Mouse (Mus musculus): Measurements from ENCODE around the gene Tmc7. TPM values are rescaled to one million over a fixed set of nuclear protein-coding genes. Genes with fewer than 3 reads are reported as not detected.

Tmc7 gene
- polyA plus RNA-seq, 1 experiment from 2014 or later = 2.3 TPM

- peaks cover 10% of the 10 kb centered on the region; the same call in 1 of the 2 replicates for H3K4me1 ChIP-seq
- H3K27me3 ChIP-seq = no peaks in the 10 kb centered on the region
- H3K4me2 ChIP-seq = peak overlapping the region; percentile 98
- H3K36me3 ChIP-seq = no peaks in the 10 kb centered on the region
- ATAC-seq (ENCODE audit: borderline replicate concordance, extremely low read depth, low FRiP score, low TSS enrichment) = no peak
- H3K9ac ChIP-seq = no peak overlapping the region
- no peaks in the 10 kb centered on the region for H3K9me3 ChIP-seq
- no peak overlapping the region for H3K27ac ChIP-seq
- 51% methylated on average over 5 of the region's 5 CpGs for WGBS
- peak overlapping the region; percentile 66 for H3K4me3 ChIP-seq
Measured at GRCm38 (mm10) chr7:118584926-118585325, 390 bp upstream of the Tmc7 start.

- ATAC-seq (ENCODE audit: borderline replicate concordance, extremely low read depth, low FRiP score, low TSS enrichment) = 0 out of 2 replicates have a peak, but pooled peaks have one; percentile 13
- Histone ChIP-seq H3K9ac (peak overlapping the region; percentile 63), H3K36me3 (no peaks in the 10 kb centered on the region), H3K27me3 (no peaks in the 10 kb centered on the region), H3K9me3 (no peaks in the 10 kb centered on the region), H3K27ac (peak overlapping the region; percentile 47; the same call in 1 of the 2 replicates), H3K4me3 (peak overlapping the region; percentile 66), H3K4me2 (peak overlapping the region; percentile 98), H3K4me1 (peaks cover 10% of the 10 kb centered on the region; the same call in 1 of the 2 replicates)
- 10% methylated on average over 7 of the region's 7 CpGs for WGBS
Measured at GRCm38 (mm10) chr7:118583821-118584220, 715 bp downstream of the Tmc7 start.

GRCm38 (mm10) chr7:118579938-118580337 lies 4.6 kb downstream of the Tmc7 start:
- Histone ChIP-seq H3K27ac (no peak overlapping the region), H3K4me3 (no peak overlapping the region), H3K36me3 (no peaks in the 10 kb centered on the region), H3K9me3 (no peaks in the 10 kb centered on the region), H3K9ac (no peak overlapping the region), H3K27me3 (no peaks in the 10 kb centered on the region), H3K4me2 (no peak overlapping the region), H3K4me1 (peaks cover 10% of the 10 kb centered on the region; the same call in 1 of the 2 replicates)
- WGBS = 70% methylated on average over 2 of the region's 2 CpGs
- ATAC-seq (ENCODE audit: borderline replicate concordance, extremely low read depth, low FRiP score, low TSS enrichment) = no peak

- ATAC-seq (ENCODE audit: borderline replicate concordance, extremely low read depth, low FRiP score, low TSS enrichment) = no peak
- no peak overlapping the region for H3K4me3 ChIP-seq
- 61% methylated on average over 3 of the region's 3 CpGs for WGBS
- H3K4me2 ChIP-seq = no peak overlapping the region
- no peak overlapping the region for H3K27ac ChIP-seq
- no peak overlapping the region for H3K9ac ChIP-seq
- H3K27me3 ChIP-seq = no peaks in the 10 kb centered on the region
- H3K36me3 ChIP-seq = no peaks in the 10 kb centered on the region
- peaks cover under 1% of the 10 kb centered on the region; the same call in 1 of the 2 replicates for H3K4me1 ChIP-seq
- no peaks in the 10 kb centered on the region for H3K9me3 ChIP-seq
Measured at GRCm38 (mm10) chr7:118578269-118578668, 6.3 kb downstream of the Tmc7 start.

- Histone ChIP-seq H3K4me1 (no peaks in the 10 kb centered on the region), H3K4me2 (no peak overlapping the region), H3K9ac (no peak overlapping the region), H3K27me3 (no peaks in the 10 kb centered on the region), H3K4me3 (no peak overlapping the region), H3K9me3 (no peaks in the 10 kb centered on the region), H3K27ac (no peak overlapping the region), H3K36me3 (no peaks in the 10 kb centered on the region)
- no peak for ATAC-seq (ENCODE audit: borderline replicate concordance, extremely low read depth, low FRiP score, low TSS enrichment)
- WGBS = 56% methylated on average over 5 of the region's 5 CpGs
Measured at GRCm38 (mm10) chr7:118572039-118572438, 12.5 kb downstream of the Tmc7 start.

GRCm38 (mm10) chr7:118571350-118571749 lies 13.2 kb downstream of the Tmc7 start:
- Histone ChIP-seq H3K9me3 (no peaks in the 10 kb centered on the region), H3K9ac (no peak overlapping the region), H3K36me3 (no peaks in the 10 kb centered on the region)

GRCm38 (mm10) chr7:118569121-118569543 lies 15.4 kb downstream of the Tmc7 start:
- no peak overlapping the region for H3K27ac ChIP-seq
- H3K9ac ChIP-seq = no peak overlapping the region
- no peaks in the 10 kb centered on the region for H3K27me3 ChIP-seq
- H3K4me2 ChIP-seq = no peak overlapping the region
- ATAC-seq (ENCODE audit: borderline replicate concordance, extremely low read depth, low FRiP score, low TSS enrichment) = no peak
- no peak overlapping the region for H3K4me3 ChIP-seq
- H3K4me1 ChIP-seq = no peaks in the 10 kb centered on the region
- 79% methylated on average over 6 of the region's 6 CpGs for WGBS
- H3K9me3 ChIP-seq = no peaks in the 10 kb centered on the region
- H3K36me3 ChIP-seq = no peaks in the 10 kb centered on the region

More at GRCm38 (mm10) chr7:118571350-118571749, 13.2 kb downstream of the Tmc7 start:
- Histone ChIP-seq H3K27me3 (no peaks in the 10 kb centered on the region), H3K27ac (no peak overlapping the region), H3K4me2 (no peak overlapping the region), H3K4me3 (no peak overlapping the region), H3K4me1 (no peaks in the 10 kb centered on the region)
- ATAC-seq (ENCODE audit: borderline replicate concordance, extremely low read depth, low FRiP score, low TSS enrichment) = no peak
- 52% methylated on average over 5 of the region's 5 CpGs for WGBS

GRCm38 (mm10) chr7:118554290-118554689 lies 30.2 kb downstream of the Tmc7 start:
- no peak for ATAC-seq (ENCODE audit: borderline replicate concordance, extremely low read depth, low FRiP score, low TSS enrichment)

GRCm38 (mm10) chr7:118553881-118554280 lies 30.7 kb downstream of the Tmc7 start:
- 67% methylated on average over 4 of the region's 4 CpGs for WGBS
- H3K27me3 ChIP-seq = no peaks in the 10 kb centered on the region
- no peaks in the 10 kb centered on the region for H3K4me1 ChIP-seq
- H3K9me3 ChIP-seq = no peaks in the 10 kb centered on the region
- no peaks in the 10 kb centered on the region for H3K36me3 ChIP-seq
- H3K4me3 ChIP-seq = no peak overlapping the region
- no peak for ATAC-seq (ENCODE audit: borderline replicate concordance, extremely low read depth, low FRiP score, low TSS enrichment)
- H3K9ac ChIP-seq = no peak overlapping the region
- H3K4me2 ChIP-seq = no peak overlapping the region
- no peak overlapping the region for H3K27ac ChIP-seq

More at GRCm38 (mm10) chr7:118554290-118554689, 30.2 kb downstream of the Tmc7 start:
- no peaks in the 10 kb centered on the region for H3K9me3 ChIP-seq
- H3K4me1 ChIP-seq = no peaks in the 10 kb centered on the region
- H3K4me3 ChIP-seq = no peak overlapping the region
- H3K4me2 ChIP-seq = no peak overlapping the region
- no peak overlapping the region for H3K27ac ChIP-seq
- no peaks in the 10 kb centered on the region for H3K36me3 ChIP-seq
- no peak overlapping the region for H3K9ac ChIP-seq
- H3K27me3 ChIP-seq = no peaks in the 10 kb centered on the region
- 94% methylated on average over 2 of the region's 2 CpGs for WGBS

GRCm38 (mm10) chr7:118547451-118547850 lies 37.1 kb downstream of the Tmc7 start:
- Histone ChIP-seq H3K9ac (no peak overlapping the region), H3K4me2 (no peak overlapping the region), H3K4me3 (no peak overlapping the region), H3K27me3 (no peaks in the 10 kb centered on the region), H3K4me1 (no peaks in the 10 kb centered on the region), H3K36me3 (no peaks in the 10 kb centered on the region), H3K27ac (no peak overlapping the region), H3K9me3 (no peaks in the 10 kb centered on the region)
- no peak for ATAC-seq (ENCODE audit: borderline replicate concordance, extremely low read depth, low FRiP score, low TSS enrichment)
- 72% methylated on average over 10 of the region's 10 CpGs for WGBS

GRCm38 (mm10) chr7:118544128-118544527 lies 40.4 kb downstream of the Tmc7 start:
- Histone ChIP-seq H3K4me1 (no peaks in the 10 kb centered on the region), H3K9ac (no peak overlapping the region), H3K36me3 (no peaks in the 10 kb centered on the region), H3K4me2 (no peak overlapping the region), H3K9me3 (no peaks in the 10 kb centered on the region), H3K27ac (no peak overlapping the region), H3K27me3 (no peaks in the 10 kb centered on the region), H3K4me3 (no peak overlapping the region)
- 68% methylated on average over 4 of the region's 4 CpGs for whole genome bisulfite sequencing
- ATAC-seq (ENCODE audit: borderline replicate concordance, extremely low read depth, low FRiP score, low TSS enrichment) = no peak

GRCm38 (mm10) chr7:118535076-118535475 lies 49.5 kb downstream of the Tmc7 start:
- Histone ChIP-seq H3K4me1 (peaks cover 3% of the 10 kb centered on the region; the same call in 1 of the 2 replicates), H3K4me3 (no peak overlapping the region), H3K27me3 (no peaks in the 10 kb centered on the region), H3K36me3 (no peaks in the 10 kb centered on the region), H3K4me2 (0 out of 2 replicates have a peak overlapping the region, but pooled peaks have one; percentile 6), H3K9ac (no peak overlapping the region), H3K9me3 (no peaks in the 10 kb centered on the region), H3K27ac (peak overlapping the region; percentile 84)
- 67% methylated on average over 4 of the region's 4 CpGs for WGBS
- no peak for ATAC-seq (ENCODE audit: borderline replicate concordance, extremely low read depth, low FRiP score, low TSS enrichment)

- peaks cover 3% of the 10 kb centered on the region; the same call in 1 of the 2 replicates for H3K4me1 ChIP-seq
Measured at GRCm38 (mm10) chr7:118534326-118534725, 50.2 kb downstream of the Tmc7 start.

More at GRCm38 (mm10) chr7:118534326-118534725, 50.2 kb downstream of the Tmc7 start:
- Histone ChIP-seq H3K4me3 (no peak overlapping the region), H3K9ac (no peak overlapping the region), H3K27ac (peak overlapping the region; percentile 84), H3K36me3 (no peaks in the 10 kb centered on the region), H3K9me3 (no peaks in the 10 kb centered on the region), H3K27me3 (no peaks in the 10 kb centered on the region), H3K4me2 (no peak overlapping the region)
- WGBS = 72% methylated on average over 3 of the region's 3 CpGs
- no peak for ATAC-seq (ENCODE audit: borderline replicate concordance, extremely low read depth, low FRiP score, low TSS enrichment)

Measured in lung, embryonic 15.5 days (tissue).